Mouse (Mus musculus): ENCODE measurements at regions not wholly inside any gene's neighbourhood (a gene's known extent, or its start where the extent isn't known, plus 50 kb on each side); places are given as distances from the start of the nearest gene placed in this dataset.
A peak's percentile ranks its signal among the peaks of the same experiment; 100 is the strongest.
"Not testable (repeated sequence)": the region's sequence is repeated elsewhere in the genome, so short reads cannot be mapped to it uniquely, and the experiment has no call there.

- intact Hi-C loops (cut with DNase I; ENCODE audit: low total_unique reads): no loop called here
- no peak for DNase-seq
These were observed 274.1 kb downstream of the Rpia start for GRCm38 (mm10) chr6:70517932-70518331.

GRCm38 (mm10) chr6:70468623-70469479 is 323.2 kb downstream of the Rpia start:
- intact Hi-C loops (cut with DNase I; ENCODE audit: low total_unique reads): no loop called here
- DNase-seq: no peak

GRCm38 (mm10) chr6:70457279-70457678 is 334.8 kb downstream of the Rpia start:
- DNase-seq: no peak
- intact Hi-C loops (cut with DNase I; ENCODE audit: low total_unique reads): no loop called here

GRCm38 (mm10) chr6:70434739-70435138 is 357.3 kb downstream of the Rpia start:
- intact Hi-C loops (cut with DNase I; ENCODE audit: low total_unique reads); DNase-seq: not testable (repeated sequence)

- DNase-seq; intact Hi-C loops (cut with DNase I; ENCODE audit: low total_unique reads): not testable (repeated sequence)
These were observed 385.7 kb downstream of the Rpia start for GRCm38 (mm10) chr6:70406290-70406689.

GRCm38 (mm10) chr6:70389850-70390249 is 402.2 kb downstream of the Rpia start:
- DNase-seq; intact Hi-C loops (cut with DNase I; ENCODE audit: low total_unique reads): not testable (repeated sequence)

GRCm38 (mm10) chr6:70386396-70386795 is 405.6 kb downstream of the Rpia start:
- DNase-seq; intact Hi-C loops (cut with DNase I; ENCODE audit: low total_unique reads): not testable (repeated sequence)

GRCm38 (mm10) chr6:70379339-70379738 is 412.7 kb downstream of the Rpia start:
- intact Hi-C loops (cut with DNase I; ENCODE audit: low total_unique reads); DNase-seq: not testable (repeated sequence)

GRCm38 (mm10) chr6:70371821-70372220 is 420.2 kb downstream of the Rpia start:
- intact Hi-C loops (cut with DNase I; ENCODE audit: low total_unique reads); DNase-seq: not testable (repeated sequence)

- intact Hi-C loops (cut with DNase I; ENCODE audit: low total_unique reads): no loop called here
- DNase-seq: no peak
These were observed 435.7 kb downstream of the Rpia start for GRCm38 (mm10) chr6:70356303-70356702.

- DNase-seq: no peak
- intact Hi-C loops (cut with DNase I; ENCODE audit: low total_unique reads): no loop called here
These were observed 449.9 kb downstream of the Rpia start for GRCm38 (mm10) chr6:70342147-70342546.

- DNase-seq; intact Hi-C loops (cut with DNase I; ENCODE audit: low total_unique reads): not testable (repeated sequence)
These were observed 451.3 kb downstream of the Rpia start for GRCm38 (mm10) chr6:70340691-70341090.

- intact Hi-C loops (cut with DNase I; ENCODE audit: low total_unique reads): loop anchor here (5.0 kb wide), 1 partner anchor 193 kb away; no protein-coding TSS in a partner anchor
- no peak for DNase-seq
These were observed 476.7 kb downstream of the Rpia start for GRCm38 (mm10) chr6:70315318-70315717.

GRCm38 (mm10) chr6:70314667-70315066 is 477.4 kb downstream of the Rpia start:
- peak; percentile 3 for DNase-seq
- intact Hi-C loops (cut with DNase I; ENCODE audit: low total_unique reads): loop anchor here (5.0 kb wide), 1 partner anchor 192 kb away; no protein-coding TSS in a partner anchor

GRCm38 (mm10) chr6:70301100-70301499 is 490.9 kb downstream of the Rpia start:
- DNase-seq: not testable (repeated sequence)
- intact Hi-C loops (cut with DNase I; ENCODE audit: low total_unique reads): loop anchor here (5.0 kb wide), 1 partner anchor 224 kb away; no protein-coding TSS in a partner anchor

- DNase-seq; intact Hi-C loops (cut with DNase I; ENCODE audit: low total_unique reads): not testable (repeated sequence)
These were observed 531.8 kb downstream of the Rpia start for GRCm38 (mm10) chr6:70260227-70260626.

- DNase-seq; intact Hi-C loops (cut with DNase I; ENCODE audit: low total_unique reads): not testable (repeated sequence)
These were observed 551.9 kb downstream of the Rpia start for GRCm38 (mm10) chr6:70240167-70240566.

- no peak for DNase-seq
- intact Hi-C loops (cut with DNase I; ENCODE audit: low total_unique reads): no loop called here
These were observed 564.9 kb downstream of the Rpia start for GRCm38 (mm10) chr6:70227166-70227565.

GRCm38 (mm10) chr6:70216632-70217031 is 575.4 kb downstream of the Rpia start:
- DNase-seq; intact Hi-C loops (cut with DNase I; ENCODE audit: low total_unique reads): not testable (repeated sequence)

- DNase-seq; intact Hi-C loops (cut with DNase I; ENCODE audit: low total_unique reads): not testable (repeated sequence)
These were observed 576.3 kb downstream of the Rpia start for GRCm38 (mm10) chr6:70215781-70216180.

All from gastrocnemius, postnatal 14 days (tissue).